Mouse (Mus musculus): ENCODE measurements around the gene Pcnx2. TPM values are rescaled to one million over a fixed set of nuclear protein-coding genes. Genes with fewer than 3 reads are reported as not detected.

The Pcnx2 gene
- polyA plus RNA-seq, 1 experiment: 0.45 TPM

- Histone ChIP-seq H3K9me3 (replicated peaks; ENCODE audit: control insufficient read depth, insufficient read depth, low read length, poor library complexity, severe bottlenecking) (no peaks in the 10 kb centered on the region), H3K4me3 (ENCODE audit: low read depth, low read length) (no peak overlapping the region), H3K4me1 (ENCODE audit: control insufficient read depth, insufficient read depth, low read length) (no peaks in the 10 kb centered on the region), H3K36me3 (ENCODE audit: control insufficient read depth, insufficient read depth, low read length, poor library complexity, severe bottlenecking) (no peaks in the 10 kb centered on the region), H3K9ac (ENCODE audit: low read depth, poor library complexity, severe bottlenecking) (no peak overlapping the region), H3K27me3 (ENCODE audit: control insufficient read depth, insufficient read depth, low read length, poor library complexity, severe bottlenecking) (no peaks in the 10 kb centered on the region), H3K27ac (ENCODE audit: insufficient read depth, low read length) (no peak overlapping the region)
- TF ChIP-seq CTCF (IDR thresholded peaks at IDR 0.05; ENCODE audit: low read depth, low read length) (no peak), POLR2A (IDR thresholded peaks at IDR 0.05; ENCODE audit: insufficient read depth, low read length) (no peak), EP300 (IDR thresholded peaks at IDR 0.05; ENCODE audit: insufficient read depth, low read depth, low read length) (no peak)
Measured at GRCm38 (mm10) chr8:125716211-125716610, 181.9 kb downstream of the Pcnx2 start.

DNA sequence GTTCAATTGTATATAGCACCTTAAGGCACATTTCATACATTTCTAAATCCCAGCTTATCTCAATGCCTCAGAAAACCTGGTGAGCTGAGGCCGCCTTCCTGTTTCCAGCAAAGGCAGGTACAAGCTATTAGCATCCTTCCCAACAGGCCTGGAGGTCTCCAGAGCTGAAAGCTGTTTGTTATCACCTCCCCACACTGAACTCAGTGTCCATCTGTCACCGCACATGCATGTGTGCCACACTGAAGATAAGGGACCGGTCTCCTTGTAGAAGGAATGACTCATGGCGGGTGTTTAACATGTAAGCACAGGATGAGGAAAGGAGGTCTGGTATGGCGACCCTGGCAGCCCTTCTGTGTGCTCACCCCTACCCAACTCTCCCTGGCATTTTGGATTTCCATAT is 186.6 kb downstream of the Pcnx2 start:
- TF ChIP-seq CTCF (IDR thresholded peaks at IDR 0.05; ENCODE audit: low read depth, low read length): no peak
- TF ChIP-seq POLR2A (IDR thresholded peaks at IDR 0.05; ENCODE audit: insufficient read depth, low read length): no peak
- TF ChIP-seq EP300 (IDR thresholded peaks at IDR 0.05; ENCODE audit: insufficient read depth, low read depth, low read length): no peak
- no peaks in the 10 kb centered on the region for H3K27me3 ChIP-seq (ENCODE audit: control insufficient read depth, insufficient read depth, low read length, poor library complexity, severe bottlenecking)
- H3K36me3 ChIP-seq (ENCODE audit: control insufficient read depth, insufficient read depth, low read length, poor library complexity, severe bottlenecking): no peaks in the 10 kb centered on the region
- no peak overlapping the region for H3K4me3 ChIP-seq (ENCODE audit: low read depth, low read length)
- no peak overlapping the region for H3K27ac ChIP-seq (ENCODE audit: insufficient read depth, low read length)
- H3K9me3 ChIP-seq (replicated peaks; ENCODE audit: control insufficient read depth, insufficient read depth, low read length, poor library complexity, severe bottlenecking): no peaks in the 10 kb centered on the region
- no peak overlapping the region for H3K9ac ChIP-seq (ENCODE audit: low read depth, poor library complexity, severe bottlenecking)
- no peaks in the 10 kb centered on the region for H3K4me1 ChIP-seq (ENCODE audit: control insufficient read depth, insufficient read depth, low read length)

GRCm38 (mm10) chr8:125709171-125709570 is 188.9 kb downstream of the Pcnx2 start:
- Histone ChIP-seq H3K4me1 (ENCODE audit: control insufficient read depth, insufficient read depth, low read length) (no peaks in the 10 kb centered on the region), H3K9ac (ENCODE audit: low read depth, poor library complexity, severe bottlenecking) (no peak overlapping the region)
- no peak for TF ChIP-seq CTCF (IDR thresholded peaks at IDR 0.05; ENCODE audit: low read depth, low read length)
- no peak for TF ChIP-seq POLR2A (IDR thresholded peaks at IDR 0.05; ENCODE audit: insufficient read depth, low read length)
- TF ChIP-seq EP300 (IDR thresholded peaks at IDR 0.05; ENCODE audit: insufficient read depth, low read depth, low read length): no peak

DNA sequence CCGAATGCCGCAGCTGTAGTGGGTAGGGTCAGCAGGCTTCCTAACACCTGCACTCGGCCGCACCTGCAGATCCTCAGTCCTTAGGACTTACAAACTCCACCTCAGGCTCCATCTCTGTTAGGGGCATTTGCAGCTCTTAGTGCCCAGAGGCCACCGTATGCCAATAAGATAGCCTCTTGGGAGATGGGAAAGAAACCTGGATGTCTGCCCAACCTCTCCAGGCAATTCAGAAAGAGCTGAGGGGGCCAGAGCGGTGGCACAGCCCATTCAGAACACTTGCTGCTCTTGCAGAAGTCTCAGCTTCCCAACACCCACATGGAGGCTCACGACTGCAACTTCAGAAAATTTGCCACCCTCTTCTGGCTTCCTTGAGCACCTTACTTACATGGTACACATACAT is 192.3 kb downstream of the Pcnx2 start:
- Histone ChIP-seq H3K27me3 (ENCODE audit: control insufficient read depth, insufficient read depth, low read length, poor library complexity, severe bottlenecking) (no peaks in the 10 kb centered on the region), H3K4me3 (ENCODE audit: low read depth, low read length) (no peak overlapping the region), H3K9me3 (replicated peaks; ENCODE audit: control insufficient read depth, insufficient read depth, low read length, poor library complexity, severe bottlenecking) (no peaks in the 10 kb centered on the region), H3K4me1 (ENCODE audit: control insufficient read depth, insufficient read depth, low read length) (peaks cover 5% of the 10 kb centered on the region), H3K27ac (ENCODE audit: insufficient read depth, low read length) (no peak overlapping the region), H3K36me3 (ENCODE audit: control insufficient read depth, insufficient read depth, low read length, poor library complexity, severe bottlenecking) (no peaks in the 10 kb centered on the region), H3K9ac (ENCODE audit: low read depth, poor library complexity, severe bottlenecking) (no peak overlapping the region)
- TF ChIP-seq POLR2A (IDR thresholded peaks at IDR 0.05; ENCODE audit: insufficient read depth, low read length) (no peak), EP300 (IDR thresholded peaks at IDR 0.05; ENCODE audit: insufficient read depth, low read depth, low read length) (no peak), CTCF (IDR thresholded peaks at IDR 0.05; ENCODE audit: low read depth, low read length) (no peak)

More at GRCm38 (mm10) chr8:125709171-125709570, 188.9 kb downstream of the Pcnx2 start:
- no peaks in the 10 kb centered on the region for H3K27me3 ChIP-seq (ENCODE audit: control insufficient read depth, insufficient read depth, low read length, poor library complexity, severe bottlenecking)
- H3K27ac ChIP-seq (ENCODE audit: insufficient read depth, low read length): no peak overlapping the region
- no peak overlapping the region for H3K4me3 ChIP-seq (ENCODE audit: low read depth, low read length)
- no peaks in the 10 kb centered on the region for H3K9me3 ChIP-seq (replicated peaks; ENCODE audit: control insufficient read depth, insufficient read depth, low read length, poor library complexity, severe bottlenecking)
- H3K36me3 ChIP-seq (ENCODE audit: control insufficient read depth, insufficient read depth, low read length, poor library complexity, severe bottlenecking): no peaks in the 10 kb centered on the region

DNA sequence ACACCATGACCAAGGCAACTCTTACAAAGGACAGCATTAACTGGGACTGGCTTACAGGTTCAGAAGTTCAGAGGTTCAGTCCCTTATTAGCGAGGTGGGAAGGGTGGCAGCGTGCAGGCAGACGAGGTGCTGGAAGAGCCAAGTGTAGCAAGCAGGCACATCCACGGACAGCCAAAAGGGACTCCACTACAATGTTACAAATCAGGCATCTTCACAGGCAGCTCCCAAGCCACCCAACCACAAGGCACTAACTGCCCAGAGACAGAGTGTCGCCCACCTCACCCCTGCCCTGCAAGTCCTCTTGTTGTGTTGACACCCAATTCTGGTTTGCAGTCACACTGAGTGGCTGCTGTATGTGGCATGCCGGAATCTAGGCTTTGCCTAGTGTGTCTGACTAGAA is 193.7 kb downstream of the Pcnx2 start:
- Histone ChIP-seq H3K4me1 (ENCODE audit: control insufficient read depth, insufficient read depth, low read length) (peaks cover 7% of the 10 kb centered on the region), H3K27ac (ENCODE audit: insufficient read depth, low read length) (no peak overlapping the region), H3K36me3 (ENCODE audit: control insufficient read depth, insufficient read depth, low read length, poor library complexity, severe bottlenecking) (no peaks in the 10 kb centered on the region), H3K9me3 (replicated peaks; ENCODE audit: control insufficient read depth, insufficient read depth, low read length, poor library complexity, severe bottlenecking) (no peaks in the 10 kb centered on the region), H3K27me3 (ENCODE audit: control insufficient read depth, insufficient read depth, low read length, poor library complexity, severe bottlenecking) (no peaks in the 10 kb centered on the region), H3K9ac (ENCODE audit: low read depth, poor library complexity, severe bottlenecking) (no peak overlapping the region), H3K4me3 (ENCODE audit: low read depth, low read length) (peak overlapping the region; percentile 0; the same call in 1 of the 2 replicates)
- no peak for TF ChIP-seq POLR2A (IDR thresholded peaks at IDR 0.05; ENCODE audit: insufficient read depth, low read length)
- no peak for TF ChIP-seq EP300 (IDR thresholded peaks at IDR 0.05; ENCODE audit: insufficient read depth, low read depth, low read length)
- no peak for TF ChIP-seq CTCF (IDR thresholded peaks at IDR 0.05; ENCODE audit: low read depth, low read length)

- H3K9ac ChIP-seq (ENCODE audit: low read depth, poor library complexity, severe bottlenecking): no peak overlapping the region
- H3K27ac ChIP-seq (ENCODE audit: insufficient read depth, low read length): no peak overlapping the region
- H3K36me3 ChIP-seq (ENCODE audit: control insufficient read depth, insufficient read depth, low read length, poor library complexity, severe bottlenecking): no peaks in the 10 kb centered on the region
- no peak overlapping the region for H3K4me3 ChIP-seq (ENCODE audit: low read depth, low read length)
- no peak for TF ChIP-seq CTCF (IDR thresholded peaks at IDR 0.05; ENCODE audit: low read depth, low read length)
- TF ChIP-seq POLR2A (IDR thresholded peaks at IDR 0.05; ENCODE audit: insufficient read depth, low read length): no peak
- no peak for TF ChIP-seq EP300 (IDR thresholded peaks at IDR 0.05; ENCODE audit: insufficient read depth, low read depth, low read length)
- H3K9me3 ChIP-seq (replicated peaks; ENCODE audit: control insufficient read depth, insufficient read depth, low read length, poor library complexity, severe bottlenecking): peaks cover 12% of the 10 kb centered on the region
- H3K27me3 ChIP-seq (ENCODE audit: control insufficient read depth, insufficient read depth, low read length, poor library complexity, severe bottlenecking): no peaks in the 10 kb centered on the region
- H3K4me1 ChIP-seq (ENCODE audit: control insufficient read depth, insufficient read depth, low read length): peaks cover 7% of the 10 kb centered on the region
Measured at GRCm38 (mm10) chr8:125702868-125703473, 195.1 kb downstream of the Pcnx2 start.

Other genes starting within 250 kb of the Pcnx2 start
- gene Map10, start 228.5 kb downstream of the Pcnx2 start, polyA plus RNA-seq (2011; ENCODE audit: insufficient read depth, insufficient read length, low read depth, missing spikeins): 3.3 and 5.0 TPM in 2 replicates
- gene Ntpcr, start 168.4 kb downstream of the Pcnx2 start, polyA plus RNA-seq (2011; ENCODE audit: insufficient read depth, insufficient read length, low read depth, missing spikeins): 14.4 and 15.8 TPM in 2 replicates
- 0.24 and 0.30 TPM in 2 replicates for gene Map3k21, start 12.1 kb upstream of the Pcnx2 start, polyA plus RNA-seq (2011; ENCODE audit: insufficient read depth, insufficient read length, low read depth, missing spikeins)
- gene Kcnk1, start 96.9 kb upstream of the Pcnx2 start, polyA plus RNA-seq (2011; ENCODE audit: insufficient read depth, insufficient read length, low read depth, missing spikeins): 38.8 and 40.0 TPM in 2 replicates

Measured in ES-Bruce4 (cell line).